Comparison of ENCODE assay signal across 23 mouse cellular contexts in genomic region chr4:125847568-125847967, GRCm38 (mm10).
DNase-seq lines count a peak whose midpoint lies in the region; ATAC-seq and TF ChIP-seq lines count a peak whose summit lies in the region.
"Had no signal": no experiment of that assay in that cellular context is flagged by ENCODE, and none has a peak within 500 bp of the region (broad histone marks: within the 10 kb centered on the region; RNA-seq: fewer than 3 reads in every experiment).

No protein-coding gene starts in this region.

- no peaks in the 10 kb centered on the region for H3K27me3 ChIP-seq in forebrain, embryonic 14.5 days (replicated peaks; ENCODE audit: control insufficient read depth, insufficient read depth, low read length)
- 0 out of 2 replicates have a peak, but pooled peaks cover 20% of the 10 kb centered on the region for H3K27me3 ChIP-seq in forebrain, embryonic 10.5 days (ENCODE audit: poor library complexity, severe bottlenecking)
- no peaks in the 10 kb centered on the region for H3K27me3 ChIP-seq in forebrain, postnatal 0 days (ENCODE audit: insufficient read depth, low read length)
- H3K27me3 ChIP-seq in forebrain, embryonic 11.5 days (ENCODE audit: control insufficient read depth, insufficient read depth, low read length) = no peaks in the 10 kb centered on the region
- H3K27me3 ChIP-seq: embryonic facial prominence, embryonic 13.5 days; hindbrain, embryonic 12.5 days; hindbrain, embryonic 15.5 days had no signal

- H3K9ac ChIP-seq in forebrain, embryonic 14.5 days (ENCODE audit: low read length) = no peak overlapping the region
- H3K9ac ChIP-seq in forebrain, postnatal 0 days = no peak overlapping the region
- no peak overlapping the region for H3K9ac ChIP-seq in forebrain, embryonic 11.5 days (ENCODE audit: low read length)
- H3K9ac ChIP-seq: embryonic facial prominence, embryonic 13.5 days; hindbrain, embryonic 12.5 days; hindbrain, embryonic 15.5 days had no signal

- WGBS in forebrain, embryonic 14.5 days = 86% methylated on average over 3 of the region's 3 CpGs
- 95% methylated on average over 3 of the region's 3 CpGs for WGBS in forebrain, embryonic 10.5 days
- WGBS in forebrain, postnatal 0 days = 59% methylated on average over 3 of the region's 3 CpGs
- WGBS in forebrain, embryonic 11.5 days = 96% methylated on average over 3 of the region's 3 CpGs

- no peaks in the 10 kb centered on the region for H3K36me3 ChIP-seq in forebrain, embryonic 14.5 days (ENCODE audit: control insufficient read depth, insufficient read depth, low read length)
- no peaks in the 10 kb centered on the region for H3K36me3 ChIP-seq in forebrain, embryonic 10.5 days (replicated peaks)
- no peaks in the 10 kb centered on the region for H3K36me3 ChIP-seq in forebrain, postnatal 0 days (ENCODE audit: insufficient read depth)
- no peaks in the 10 kb centered on the region for H3K36me3 ChIP-seq in forebrain, embryonic 11.5 days (ENCODE audit: control insufficient read depth, insufficient read depth, low read length)
- H3K36me3 ChIP-seq: embryonic facial prominence, embryonic 10.5 days; embryonic facial prominence, embryonic 13.5 days; hindbrain, embryonic 12.5 days; hindbrain, embryonic 15.5 days had no signal

- no peak overlapping the region for H3K4me2 ChIP-seq in forebrain, embryonic 14.5 days (ENCODE audit: low read length)
- H3K4me2 ChIP-seq in forebrain, postnatal 0 days (ENCODE audit: low read depth) = no peak overlapping the region
- H3K4me2 ChIP-seq in forebrain, embryonic 11.5 days (ENCODE audit: low read depth, low read length, severe bottlenecking) = no peak overlapping the region
- H3K4me2 ChIP-seq: embryonic facial prominence, embryonic 13.5 days; heart, embryonic 11.5 days; hindbrain, embryonic 12.5 days; hindbrain, embryonic 15.5 days had no signal

- no peak overlapping the region for H3K4me3 ChIP-seq in forebrain, embryonic 14.5 days (ENCODE audit: low read depth, low read length)
- H3K4me3 ChIP-seq in forebrain, embryonic 10.5 days = no peak overlapping the region
- no peak overlapping the region for H3K4me3 ChIP-seq in forebrain, postnatal 0 days (ENCODE audit: low read depth, low read length)
- H3K4me3 ChIP-seq in forebrain, embryonic 11.5 days (ENCODE audit: low read depth, low read length) = no peak overlapping the region
- H3K4me3 ChIP-seq in layer of hippocampus, adult 2 months = no peak overlapping the region
- H3K4me3 ChIP-seq: embryonic facial prominence, embryonic 10.5 days; embryonic facial prominence, embryonic 13.5 days; erythroblast, embryonic 14.5 days; gastrocnemius, adult 2 months; hindbrain, embryonic 12.5 days; hindbrain, embryonic 15.5 days had no signal

- ATAC-seq in forebrain, embryonic 14.5 days = no peak
- ATAC-seq in forebrain, postnatal 0 days = no peak
- no peak for ATAC-seq in forebrain, embryonic 11.5 days (replicated peaks; ENCODE audit: low FRiP score)
- ATAC-seq: activated CD4-positive, CD25-positive, alpha-beta regulatory T cell, adult 4 months had no signal

- no peaks in the 10 kb centered on the region for H3K9me3 ChIP-seq in forebrain, embryonic 14.5 days (replicated peaks; ENCODE audit: control insufficient read depth, low read length)
- H3K9me3 ChIP-seq in forebrain, embryonic 10.5 days = no peaks in the 10 kb centered on the region
- no peaks in the 10 kb centered on the region for H3K9me3 ChIP-seq in forebrain, postnatal 0 days (ENCODE audit: low read length)
- no peaks in the 10 kb centered on the region for H3K9me3 ChIP-seq in forebrain, embryonic 11.5 days (ENCODE audit: control insufficient read depth, low read length)
- H3K9me3 ChIP-seq: embryonic facial prominence, embryonic 10.5 days; embryonic facial prominence, embryonic 13.5 days; hindbrain, embryonic 12.5 days; hindbrain, embryonic 15.5 days had no signal

- no peak for TF ChIP-seq CTCF in forebrain, postnatal 0 days (IDR thresholded peaks at IDR 0.05; ENCODE audit: low read depth)
- TF ChIP-seq CTCF in layer of hippocampus, adult 2 months (conservative IDR thresholded peaks at IDR 0.05) = peak; percentile 36

- peak; percentile 29 for DNase-seq in forebrain, embryonic 14.5 days (ENCODE audit: low spot score)
- no peak for DNase-seq in forebrain, embryonic 10.5 days (ENCODE audit: extremely low spot score, low spot score)
- peak; percentile 39 for DNase-seq in forebrain, postnatal 0 days
- no peak for DNase-seq in forebrain, embryonic 11.5 days (ENCODE audit: low spot score)
- peak in 1 of 2 experiments; percentile 59 for DNase-seq in layer of hippocampus, adult 2 months (ENCODE audit: low spot score in 2 of 2)
- no peak for DNase-seq in layer of hippocampus, postnatal 10 days (ENCODE audit: low spot score in 2 of 2)
- DNase-seq in adrenal gland, postnatal 36 days = no peak
- DNase-seq: adrenal gland, adult 8-10 months; cerebellum, adult 11-12 months; cerebellum, adult 8-10 months; cerebellum, postnatal 10 days; cerebellum, postnatal 36 days; embryo, embryonic 11 days; gastrocnemius, adult 2 months; gastrocnemius, postnatal 14 days; heart, adult 11 months had no signal

- H3K27ac ChIP-seq in forebrain, embryonic 14.5 days (ENCODE audit: low read depth, low read length) = peak overlapping the region; percentile 17; the same call in 1 of the 2 replicates
- H3K27ac ChIP-seq in forebrain, embryonic 10.5 days = no peak overlapping the region
- no peak overlapping the region for H3K27ac ChIP-seq in forebrain, postnatal 0 days (ENCODE audit: low read depth, low read length)
- H3K27ac ChIP-seq in forebrain, embryonic 11.5 days (ENCODE audit: low read depth, low read length) = no peak overlapping the region
- H3K27ac ChIP-seq in layer of hippocampus, adult 2 months = peak overlapping the region; percentile 32; the same call in 1 of the 2 replicates
- H3K27ac ChIP-seq: embryonic facial prominence, embryonic 10.5 days; embryonic facial prominence, embryonic 13.5 days; gastrocnemius, adult 2 months; hindbrain, embryonic 12.5 days; hindbrain, embryonic 15.5 days had no signal

- no peaks in the 10 kb centered on the region; the same call in 1 of the 2 replicates for H3K4me1 ChIP-seq in forebrain, embryonic 14.5 days (ENCODE audit: control insufficient read depth, insufficient read depth, low read length)
- H3K4me1 ChIP-seq in forebrain, embryonic 10.5 days = peaks cover 34% of the 10 kb centered on the region
- peaks cover 4% of the 10 kb centered on the region; the same call in 1 of the 2 replicates for H3K4me1 ChIP-seq in forebrain, postnatal 0 days (ENCODE audit: insufficient read depth)
- H3K4me1 ChIP-seq in forebrain, embryonic 11.5 days (replicated peaks; ENCODE audit: control insufficient read depth, insufficient read depth, low read length) = 0 out of 2 replicates have a peak, but pooled peaks cover 2% of the 10 kb centered on the region
- H3K4me1 ChIP-seq: embryonic facial prominence, embryonic 13.5 days had no signal

Comparison
In these comparisons a context has a peak if more than half of its experiments do, and no peak if none do; other contexts are left out.
1. DNase-seq: peak in forebrain, embryonic 14.5 days (single experiment) and forebrain, postnatal 0 days (single experiment); none in forebrain, embryonic 10.5 days (single experiment), forebrain, embryonic 11.5 days (single experiment), layer of hippocampus, postnatal 10 days (0 of 2) and adrenal gland, postnatal 36 days (0 of 2).
2. H3K27ac ChIP-seq: peak in forebrain, embryonic 14.5 days (single experiment) and layer of hippocampus, adult 2 months (single experiment); none in forebrain, embryonic 10.5 days (single experiment), forebrain, postnatal 0 days (single experiment) and forebrain, embryonic 11.5 days (single experiment).